Mouse (Mus musculus) liver, embryonic 14.5 days (tissue): ENCODE data around the gene Cog7.

ENCODE experiments used
- CTCF ChIP-seq: IDR thresholded peaks from 2 replicates; pipeline ENCODE4 v1.5.1; 2016; ENCODE audit warnings: antibody characterized with exemption, low read depth, control low read depth
- EP300 ChIP-seq: IDR thresholded peaks from 2 replicates; pipeline ENCODE4 v1.6.1; 2016; ENCODE audit warnings: antibody characterized with exemption, low read depth

- TF ChIP-seq CTCF (no peak), EP300 (no peak)
Observed at GRCm38 (mm10) chr7:122018978-122019377, 37.5 kb upstream of the Cog7 start.
